Mouse (Mus musculus) liver, embryonic 12.5 days (tissue): ENCODE data around the gene Abr. TPM values are rescaled to one million over a fixed set of nuclear protein-coding genes. Genes with fewer than 3 reads are reported as not detected.

Experiments
- ATAC-seq: fragments of 200-750 bp; cut with Nextera tagmentation; 2 replicates; pipeline ENCODE4 v1.8.0; 2017; ENCODE audit warnings: moderate number of reproducible peaks, mild to moderate bottlenecking, moderate library complexity
- H3K27ac ChIP-seq: fragments of 300-500 bp; sonication (generic); 2 replicates; pipeline ENCODE4 v1.5.1; 2016; ENCODE audit warnings: mild to moderate bottlenecking
- H3K27me3 ChIP-seq: fragments of 300-500 bp; sonication (generic); replicated peaks from 2 replicates; pipeline ENCODE4 v1.6.1; 2016; ENCODE audit warnings: mild to moderate bottlenecking, moderate library complexity
- H3K36me3 ChIP-seq: fragments of 300-500 bp; sonication (generic); 2 replicates; pipeline ENCODE4 v1.6.1; 2016; ENCODE audit warnings: mild to moderate bottlenecking, moderate library complexity
- H3K4me1 ChIP-seq: fragments of 300-500 bp; sonication (generic); 2 replicates; pipeline ENCODE4 v1.6.1; 2016
- H3K4me2 ChIP-seq: fragments of 300-500 bp; sonication (generic); 2 replicates; pipeline ENCODE4 v1.6.1; 2016; ENCODE audit warnings: mild to moderate bottlenecking, moderate library complexity
- H3K4me3 ChIP-seq: fragments of 300-500 bp; sonication (generic); 2 replicates; pipeline ENCODE4 v1.5.1; 2016; ENCODE audit warnings: mild to moderate bottlenecking, moderate library complexity
- H3K9ac ChIP-seq: fragments of 300-500 bp; sonication (generic); 2 replicates; pipeline ENCODE4 v1.6.1; 2016; ENCODE audit warnings: mild to moderate bottlenecking, moderate library complexity
- H3K9me3 ChIP-seq: fragments of 300-500 bp; sonication (generic); replicated peaks from 2 replicates; pipeline ENCODE4 v1.6.1; 2016; ENCODE audit warnings: mild to moderate bottlenecking, moderate library complexity
- WGBS: fragments of 180-500 bp; shearing (Covaris S2); methylation state at CpG from one replicate; pipeline ENCODE4 v1.1.7; 2016; ENCODE audit not compliant: insufficient replicate concordance; 5-methylcytosine and 5-hydroxymethylcytosine counted together
- polyA plus RNA-seq: library from polyadenylated mRNA; unstranded; fragments of >200 nt; fragmentation: Nextera tagmentation; extraction: Ambion mirVana; gene quantifications from 2 replicates; pipeline ENCODE4 v1.2.1, GENCODE M21; 2016

The Abr gene
- polyA plus RNA-seq, 1 experiment from 2014 or later: 5.8 TPM

DNA sequence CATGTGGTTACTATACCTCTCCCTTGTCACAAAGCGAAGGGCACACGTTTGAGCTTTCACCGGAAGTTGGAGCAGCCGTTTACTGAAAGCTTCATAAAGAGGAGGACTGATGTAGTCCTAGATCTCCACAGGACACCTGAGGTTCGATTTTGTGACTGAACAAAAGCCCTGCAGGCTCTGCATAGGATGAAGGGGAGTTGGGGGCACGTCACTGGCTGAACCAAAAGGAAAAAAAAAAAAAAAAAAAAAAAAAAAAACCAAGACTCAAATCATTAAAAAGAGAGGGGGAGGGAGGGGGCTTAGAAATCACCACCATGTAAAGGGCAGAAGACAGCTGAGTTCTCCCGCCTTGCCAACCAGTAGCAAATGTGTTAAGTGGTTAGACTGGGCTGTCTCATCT is 233.4 kb downstream of the Abr start:
- H3K9me3 ChIP-seq: no peaks in the 10 kb centered on the region
- no peak overlapping the region for H3K4me3 ChIP-seq
- WGBS: 55% methylated on average over 7 of the region's 7 CpGs
- H3K4me1 ChIP-seq: 0 out of 2 replicates have a peak, but pooled peaks cover 4% of the 10 kb centered on the region
- no peak overlapping the region for H3K27ac ChIP-seq
- no peaks in the 10 kb centered on the region for H3K27me3 ChIP-seq
- no peaks in the 10 kb centered on the region for H3K36me3 ChIP-seq
- no peak overlapping the region for H3K9ac ChIP-seq
- H3K4me2 ChIP-seq: 0 out of 2 replicates have a peak overlapping the region, but pooled peaks have one; percentile 7
- no peak for ATAC-seq

DNA sequence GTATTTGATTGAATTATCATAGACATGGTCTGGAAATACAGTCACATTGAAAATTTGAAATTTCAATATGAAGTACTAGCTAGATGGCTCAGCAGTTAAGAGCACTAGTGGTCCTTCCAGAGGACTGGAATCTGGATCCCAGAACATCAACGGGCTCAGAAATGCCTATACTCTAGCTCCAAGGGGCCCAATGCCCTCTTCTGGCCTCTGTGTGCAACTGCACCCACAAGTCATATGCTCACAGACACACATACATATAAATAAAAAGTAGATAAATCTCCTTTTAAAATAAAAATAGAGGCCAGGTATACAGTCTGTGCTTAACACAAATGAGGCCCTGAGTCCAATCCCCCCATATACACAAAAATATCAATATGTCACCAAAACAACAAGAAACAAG is 235.0 kb downstream of the Abr start:
- no peaks in the 10 kb centered on the region for H3K27me3 ChIP-seq
- H3K36me3 ChIP-seq: no peaks in the 10 kb centered on the region
- ATAC-seq: no peak
- H3K27ac ChIP-seq: no peak overlapping the region
- 0 out of 2 replicates have a peak, but pooled peaks cover 4% of the 10 kb centered on the region for H3K4me1 ChIP-seq
- WGBS: 69% methylated on average over 1 of the region's 1 CpGs
- no peaks in the 10 kb centered on the region for H3K9me3 ChIP-seq
- H3K4me3 ChIP-seq: no peak overlapping the region
- H3K9ac ChIP-seq: no peak overlapping the region
- H3K4me2 ChIP-seq: no peak overlapping the region

DNA sequence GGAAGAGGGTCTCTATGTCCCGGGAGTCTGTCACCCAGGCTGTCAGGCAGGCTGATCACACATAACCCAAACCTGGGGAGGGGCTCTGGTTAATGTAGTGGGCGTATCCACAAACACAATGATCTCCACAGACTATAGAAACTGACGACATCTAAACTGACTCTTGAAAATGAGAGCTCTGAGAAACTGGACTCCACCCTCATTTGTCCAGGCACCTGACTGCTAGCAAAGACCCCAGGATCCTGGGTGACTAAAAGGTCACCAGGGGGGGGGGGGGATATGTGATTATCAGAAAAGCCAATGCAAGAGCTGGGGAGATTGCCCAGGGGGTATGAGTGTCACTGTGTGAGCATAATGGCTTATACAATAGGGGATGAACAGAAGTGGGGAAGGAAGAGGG is 236.4 kb downstream of the Abr start:
- no peak overlapping the region for H3K9ac ChIP-seq
- H3K4me1 ChIP-seq: 0 out of 2 replicates have a peak, but pooled peaks cover 4% of the 10 kb centered on the region
- H3K9me3 ChIP-seq: no peaks in the 10 kb centered on the region
- no peak overlapping the region for H3K4me2 ChIP-seq
- WGBS: 63% methylated on average over 3 of the region's 3 CpGs
- H3K27ac ChIP-seq: no peak overlapping the region
- H3K27me3 ChIP-seq: no peaks in the 10 kb centered on the region
- H3K4me3 ChIP-seq: no peak overlapping the region
- ATAC-seq: no peak
- no peaks in the 10 kb centered on the region for H3K36me3 ChIP-seq

DNA sequence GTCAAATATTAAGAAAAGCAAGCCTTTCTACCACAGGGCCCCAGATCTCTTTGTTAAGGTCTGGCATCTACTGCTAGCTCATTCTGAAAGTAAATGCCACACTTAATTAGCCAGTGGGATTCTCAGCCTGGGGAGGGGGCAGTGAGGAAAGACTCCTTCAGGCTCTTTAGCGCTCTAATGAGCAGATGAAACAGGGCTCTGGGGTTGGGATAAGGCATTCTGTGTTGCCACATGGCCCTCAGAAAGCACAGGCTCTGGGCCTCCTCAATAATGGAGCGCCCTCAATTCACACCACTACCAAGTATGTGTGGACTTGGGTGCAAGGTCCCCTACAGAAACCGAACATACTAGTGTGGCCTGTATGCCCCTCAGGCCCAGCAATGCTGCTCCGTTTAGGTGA is 237.1 kb downstream of the Abr start:
- Histone ChIP-seq H3K9ac (no peak overlapping the region), H3K36me3 (no peaks in the 10 kb centered on the region), H3K4me3 (no peak overlapping the region), H3K27me3 (no peaks in the 10 kb centered on the region), H3K27ac (no peak overlapping the region), H3K4me2 (no peak overlapping the region), H3K9me3 (no peaks in the 10 kb centered on the region), H3K4me1 (0 out of 2 replicates have a peak, but pooled peaks cover 4% of the 10 kb centered on the region)
- WGBS: 71% methylated on average over 4 of the region's 4 CpGs
- ATAC-seq: no peak

DNA sequence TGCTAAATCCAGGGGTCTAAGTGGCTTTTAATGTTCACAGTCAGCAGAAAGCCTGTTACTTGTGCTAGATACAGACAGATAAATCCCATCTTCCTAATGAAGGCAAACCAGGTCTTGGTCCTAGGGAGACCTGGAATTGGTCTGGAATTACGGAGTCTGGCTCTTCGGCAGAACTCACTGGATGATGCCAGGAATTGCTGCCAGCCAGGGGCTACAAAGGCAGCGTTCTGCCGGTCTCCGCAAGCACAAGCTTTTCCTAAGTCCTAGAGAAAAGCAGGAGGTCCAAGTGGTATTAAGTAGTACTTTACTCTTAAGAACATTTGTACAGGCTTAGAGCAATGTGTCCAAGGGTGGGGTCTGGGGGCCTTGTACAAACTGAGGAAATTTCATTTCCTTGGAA is 237.8 kb downstream of the Abr start:
- no peak for ATAC-seq
- no peaks in the 10 kb centered on the region for H3K9me3 ChIP-seq
- no peaks in the 10 kb centered on the region for H3K27me3 ChIP-seq
- H3K4me1 ChIP-seq: 0 out of 2 replicates have a peak, but pooled peaks cover 4% of the 10 kb centered on the region
- 83% methylated on average over 5 of the region's 5 CpGs for WGBS
- no peak overlapping the region for H3K27ac ChIP-seq
- H3K4me2 ChIP-seq: no peak overlapping the region
- H3K36me3 ChIP-seq: no peaks in the 10 kb centered on the region
- H3K9ac ChIP-seq: no peak overlapping the region
- H3K4me3 ChIP-seq: no peak overlapping the region

DNA sequence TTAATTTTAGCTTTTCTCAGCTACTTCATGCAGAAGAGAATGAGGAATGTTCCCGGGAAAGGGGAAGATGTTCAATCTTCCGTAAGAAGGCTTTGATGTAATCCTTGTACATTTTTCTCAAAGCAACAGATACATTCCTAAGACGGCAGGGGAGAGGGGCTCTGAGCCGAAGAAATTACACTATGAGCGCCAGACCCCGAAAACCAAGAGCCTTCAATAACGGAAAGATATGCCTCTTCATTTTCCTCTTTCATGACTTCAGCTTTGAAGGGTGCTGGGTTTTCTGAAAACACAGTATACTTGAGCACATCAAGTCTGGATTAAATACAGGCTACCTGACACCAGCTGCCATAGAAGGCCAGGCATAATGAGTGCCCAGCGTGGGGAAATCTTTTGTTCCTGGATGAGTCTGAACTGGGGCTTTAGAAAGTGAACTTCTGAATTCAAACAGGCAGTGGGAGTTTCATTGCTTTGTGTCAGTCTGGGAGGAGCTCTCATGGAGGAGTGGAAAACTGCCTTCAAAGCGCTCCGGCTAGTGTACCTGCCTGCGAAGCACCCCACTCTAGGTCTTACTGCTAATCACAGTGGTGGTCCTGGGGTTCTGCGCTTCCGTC is 239.3 kb downstream of the Abr start:
- H3K36me3 ChIP-seq: no peaks in the 10 kb centered on the region
- no peak overlapping the region for H3K4me2 ChIP-seq
- H3K4me3 ChIP-seq: no peak overlapping the region
- H3K9me3 ChIP-seq: no peaks in the 10 kb centered on the region
- H3K9ac ChIP-seq: no peak overlapping the region
- H3K27ac ChIP-seq: no peak overlapping the region
- H3K27me3 ChIP-seq: no peaks in the 10 kb centered on the region
- ATAC-seq: no peak
- WGBS: 77% methylated on average over 13 of the region's 13 CpGs
- no peaks in the 10 kb centered on the region for H3K4me1 ChIP-seq

DNA sequence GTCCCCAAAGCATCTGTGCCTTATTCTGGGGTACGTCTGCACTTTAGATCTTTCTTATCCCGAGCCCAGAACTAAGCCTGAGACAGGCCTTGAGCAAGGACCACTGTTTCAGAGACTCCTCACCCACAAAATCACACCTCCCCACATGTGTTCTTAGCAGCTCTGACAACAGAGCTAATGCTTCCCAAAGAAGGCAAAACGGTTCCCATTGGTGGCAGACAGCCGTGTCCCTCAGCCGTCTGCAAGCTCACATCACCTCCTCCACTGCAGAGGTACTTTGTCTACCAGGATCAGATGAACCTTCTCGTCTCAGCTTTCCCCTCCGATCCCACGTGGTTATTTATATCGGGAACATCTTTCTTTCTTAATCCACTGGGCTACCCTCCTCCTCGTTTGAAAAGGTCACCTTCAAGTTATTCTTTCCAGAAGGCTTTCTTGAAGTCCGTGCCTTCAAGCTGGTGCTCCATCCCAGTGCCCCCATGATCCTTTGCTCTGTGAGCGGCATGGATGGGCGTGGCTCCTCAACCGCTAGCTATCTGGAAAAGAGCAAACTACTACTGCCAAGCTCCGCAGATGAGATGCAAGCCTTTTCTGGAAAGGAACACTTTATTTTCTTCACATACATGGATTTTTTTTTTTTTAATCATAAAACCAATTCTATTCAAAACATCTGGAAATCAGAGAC is 240.8 kb downstream of the Abr start:
- no peak overlapping the region for H3K27ac ChIP-seq
- no peaks in the 10 kb centered on the region for H3K4me1 ChIP-seq
- H3K27me3 ChIP-seq: no peaks in the 10 kb centered on the region
- no peak for ATAC-seq
- H3K4me3 ChIP-seq: no peak overlapping the region
- no peak overlapping the region for H3K9ac ChIP-seq
- H3K36me3 ChIP-seq: no peaks in the 10 kb centered on the region
- 69% methylated on average over 15 of the region's 15 CpGs for WGBS
- no peaks in the 10 kb centered on the region for H3K9me3 ChIP-seq
- no peak overlapping the region for H3K4me2 ChIP-seq

DNA sequence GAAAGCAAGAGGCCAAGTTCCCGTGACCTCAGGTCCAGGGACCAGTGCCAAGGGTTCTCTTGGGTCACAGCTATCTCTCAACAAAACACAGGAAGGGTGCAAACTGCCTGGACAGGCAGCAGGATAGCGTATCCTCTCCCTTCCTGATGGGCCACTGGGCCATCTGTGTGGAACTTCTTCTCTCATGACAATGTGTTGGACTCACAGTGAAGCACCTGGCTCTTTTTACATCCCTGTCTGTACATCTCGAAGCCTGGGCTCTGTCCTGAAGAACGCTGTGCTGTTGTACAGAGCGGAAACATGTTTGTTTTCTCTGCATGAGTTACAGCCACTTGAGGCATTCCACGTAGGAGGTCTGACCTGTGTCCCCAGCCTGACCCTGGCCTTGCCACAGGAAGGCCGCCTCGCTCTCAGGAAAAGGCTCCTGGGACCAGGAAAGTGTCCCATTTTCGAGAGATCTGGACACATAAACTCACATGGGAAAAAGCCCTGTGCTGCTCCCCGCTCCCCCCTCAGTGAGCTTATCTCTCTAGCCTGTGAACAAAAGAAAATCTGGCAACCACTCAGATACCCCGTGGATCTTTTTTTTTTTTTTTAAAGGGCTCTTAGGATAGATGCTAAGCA is 242.1 kb downstream of the Abr start:
- Histone ChIP-seq H3K9me3 (no peaks in the 10 kb centered on the region), H3K36me3 (no peaks in the 10 kb centered on the region), H3K4me1 (no peaks in the 10 kb centered on the region), H3K27ac (no peak overlapping the region), H3K4me3 (no peak overlapping the region), H3K27me3 (no peaks in the 10 kb centered on the region), H3K9ac (no peak overlapping the region), H3K4me2 (no peak overlapping the region)
- 54% methylated on average over 11 of the region's 11 CpGs for WGBS
- no peak for ATAC-seq

DNA sequence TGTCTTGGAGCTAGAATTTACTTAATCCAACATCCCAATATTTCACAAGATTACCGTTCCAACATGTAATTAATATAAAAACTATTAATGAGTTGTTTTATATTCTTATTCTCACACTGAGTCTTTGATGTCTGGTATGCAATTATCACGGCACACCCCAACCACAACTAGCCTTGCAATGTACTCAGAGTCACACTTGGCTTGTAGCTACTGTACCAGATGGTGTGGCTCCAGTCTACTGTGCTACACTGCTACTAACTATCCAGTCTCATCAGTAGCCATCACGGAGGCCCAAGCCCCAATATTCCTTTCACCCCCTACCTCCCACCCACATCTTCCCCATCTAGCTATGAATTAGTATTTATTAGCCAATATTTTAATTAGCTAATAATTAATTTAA is 245.7 kb downstream of the Abr start:
- no peaks in the 10 kb centered on the region for H3K4me1 ChIP-seq
- no peak overlapping the region for H3K4me2 ChIP-seq
- H3K9ac ChIP-seq: no peak overlapping the region
- H3K9me3 ChIP-seq: no peaks in the 10 kb centered on the region
- H3K36me3 ChIP-seq: no peaks in the 10 kb centered on the region
- H3K27ac ChIP-seq: no peak overlapping the region
- ATAC-seq: no peak
- H3K27me3 ChIP-seq: no peaks in the 10 kb centered on the region
- 68% methylated on average over 3 of the region's 3 CpGs for WGBS
- no peak overlapping the region for H3K4me3 ChIP-seq

DNA sequence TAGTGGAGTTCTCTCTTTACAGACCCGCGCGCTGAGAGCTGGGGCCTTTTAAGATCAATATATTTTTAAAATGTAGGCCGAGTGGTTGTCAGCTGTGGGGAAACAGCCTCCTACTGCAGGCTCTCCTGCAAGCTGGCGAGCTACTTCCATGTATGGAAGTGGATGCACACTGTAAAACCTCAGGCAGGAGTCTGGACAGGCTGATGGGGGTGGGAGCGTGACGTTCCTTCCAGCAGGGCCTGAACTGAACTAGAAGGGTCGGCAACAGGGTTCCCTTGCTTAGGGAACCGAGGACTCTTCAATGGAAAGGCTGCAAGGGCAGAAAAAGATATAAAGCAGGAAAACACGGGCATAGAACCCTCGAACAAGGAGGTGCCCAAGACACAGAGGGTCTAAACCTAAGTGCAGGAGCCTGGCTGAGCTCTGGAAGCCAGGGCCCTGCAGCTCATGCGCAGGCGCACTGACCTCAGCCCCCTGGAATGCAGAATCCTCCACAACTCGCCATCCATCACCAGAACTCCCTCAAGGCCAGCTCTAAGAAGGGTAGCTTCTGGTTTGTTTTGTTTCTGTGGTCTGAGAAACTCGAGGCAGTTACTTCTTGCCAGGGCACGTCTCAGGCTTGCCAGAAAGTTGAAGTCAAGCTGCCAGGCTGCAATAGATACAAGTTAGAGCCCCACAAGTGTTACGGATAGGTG is 247.5 kb downstream of the Abr start:
- Histone ChIP-seq H3K4me1 (no peaks in the 10 kb centered on the region), H3K4me3 (no peak overlapping the region), H3K4me2 (no peak overlapping the region), H3K27ac (peak overlapping the region; percentile 31), H3K36me3 (no peaks in the 10 kb centered on the region), H3K9me3 (no peaks in the 10 kb centered on the region), H3K9ac (no peak overlapping the region), H3K27me3 (no peaks in the 10 kb centered on the region)
- no peak for ATAC-seq
- WGBS: 61% methylated on average over 17 of the region's 17 CpGs

DNA sequence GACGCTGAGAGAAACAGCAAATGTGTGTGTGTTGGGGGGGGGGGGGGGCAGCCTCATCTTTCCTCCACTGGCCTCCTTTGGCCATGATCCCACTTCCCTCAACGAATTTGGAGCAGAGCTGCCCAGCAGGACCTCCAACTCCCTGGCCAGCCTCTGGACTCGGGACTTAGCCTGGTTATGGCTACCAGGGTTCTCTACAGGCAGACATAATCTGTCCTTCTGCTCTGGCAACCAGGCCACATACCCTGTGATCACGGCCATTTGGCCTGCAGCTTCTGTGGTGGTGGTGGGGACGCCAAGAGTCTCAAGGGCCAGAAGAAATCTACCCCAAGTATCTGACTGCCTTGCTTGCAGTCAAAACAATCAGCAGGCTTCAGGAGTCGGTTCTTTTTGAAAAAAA is 249.6 kb downstream of the Abr start:
- whole genome bisulfite sequencing: 54% methylated on average over 6 of the region's 6 CpGs

DNA sequence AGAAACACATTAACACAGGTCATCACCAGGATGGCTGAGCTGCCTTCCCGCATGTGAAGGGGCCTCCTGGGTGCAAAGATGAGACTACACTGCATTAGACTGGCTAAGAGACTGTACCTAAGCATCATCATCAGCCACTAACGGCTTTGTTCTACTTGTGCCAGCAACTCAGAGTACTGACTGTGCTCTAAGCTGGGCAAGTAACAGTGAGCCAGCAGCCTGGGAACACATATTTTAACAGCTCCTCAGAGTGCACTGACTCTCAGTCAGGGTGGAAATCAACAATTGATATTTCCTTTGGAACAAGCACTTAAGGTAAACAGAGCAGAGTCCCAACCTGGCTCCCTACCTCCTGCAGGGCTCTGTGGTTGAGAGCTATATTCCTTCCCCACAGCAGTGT is 250.0 kb downstream of the Abr start:
- no peak overlapping the region for H3K9ac ChIP-seq
- no peaks in the 10 kb centered on the region for H3K9me3 ChIP-seq
- ATAC-seq: no peak
- no peak overlapping the region for H3K4me3 ChIP-seq
- H3K4me2 ChIP-seq: no peak overlapping the region
- no peak overlapping the region for H3K27ac ChIP-seq
- 66% methylated on average over 2 of the region's 2 CpGs for WGBS
- no peaks in the 10 kb centered on the region for H3K4me1 ChIP-seq
- no peaks in the 10 kb centered on the region for H3K27me3 ChIP-seq
- H3K36me3 ChIP-seq: no peaks in the 10 kb centered on the region

More for the DNA sequence above, 249.6 kb downstream of the Abr start:
- Histone ChIP-seq H3K9me3 (no peaks in the 10 kb centered on the region), H3K27ac (no peak overlapping the region), H3K4me2 (no peak overlapping the region), H3K4me1 (no peaks in the 10 kb centered on the region), H3K36me3 (no peaks in the 10 kb centered on the region), H3K4me3 (no peak overlapping the region), H3K27me3 (no peaks in the 10 kb centered on the region), H3K9ac (no peak overlapping the region)
- ATAC-seq: no peak
